Mouse (Mus musculus) kidney, postnatal 0 days (tissue): ENCODE measurements around the gene Pbx1. TPM values are rescaled to one million over a fixed set of nuclear protein-coding genes. Genes with fewer than 3 reads are reported as not detected.

Experiments used
- ATAC-seq: fragments of 200-750 bp; cut with Nextera tagmentation; replicated peaks from 2 replicates; pipeline ENCODE4 v1.8.0; 2017; ENCODE audit warnings: low read depth, moderate number of reproducible peaks, moderate TSS enrichment, moderate library complexity; ENCODE audit not compliant: low FRiP score
- DNase-seq: peaks from one replicate; pipeline ENCODE4 v3.0.0-alpha.2; 2016; ENCODE audit warnings: low spot score
- H3K27ac ChIP-seq: fragments of 300-500 bp; sonication (generic); 2 replicates; pipeline ENCODE4 v1.5.1; 2014; ENCODE audit warnings: mild to moderate bottlenecking
- H3K27me3 ChIP-seq: fragments of 300-500 bp; sonication (generic); 2 replicates; pipeline ENCODE4 v1.6.1; 2014; ENCODE audit warnings: low read length, mixed read lengths; ENCODE audit not compliant: insufficient read depth
- H3K36me3 ChIP-seq: fragments of 300-500 bp; sonication (generic); 2 replicates; pipeline ENCODE4 v1.6.1; 2014; ENCODE audit warnings: low read length, mixed read lengths; ENCODE audit not compliant: insufficient read depth
- H3K4me1 ChIP-seq: fragments of 300-500 bp; sonication (generic); replicated peaks from 2 replicates; pipeline ENCODE4 v1.6.1; 2014; ENCODE audit warnings: antibody characterized with exemption, low read length, mixed read lengths; ENCODE audit not compliant: insufficient read depth
- H3K4me2 ChIP-seq: fragments of 300-500 bp; sonication (generic); 2 replicates; pipeline ENCODE4 v1.6.1; 2014; ENCODE audit warnings: mild to moderate bottlenecking, low read length, moderate library complexity, mixed read lengths
- H3K4me3 ChIP-seq: fragments of 300-500 bp; sonication (generic); replicated peaks from 2 replicates; pipeline ENCODE4 v1.5.1; 2014; ENCODE audit warnings: low read depth, low read length
- H3K9ac ChIP-seq: fragments of 300-500 bp; sonication (generic); 2 replicates; pipeline ENCODE4 v1.6.1; 2014; ENCODE audit warnings: low read depth, low read length
- H3K9me3 ChIP-seq: fragments of 300-500 bp; sonication (generic); replicated peaks from 2 replicates; pipeline ENCODE4 v1.6.1; 2016; ENCODE audit warnings: low read length, inconsistent platforms, mixed read lengths
- CTCF ChIP-seq: IDR thresholded peaks from 2 replicates; pipeline ENCODE4 v1.5.1; 2016; ENCODE audit warnings: antibody characterized with exemption, low read depth, mild to moderate bottlenecking, moderate library complexity
- WGBS: fragments of 180-500 bp; shearing (Covaris S2); extraction: QIAGEN DNeasy Blood & Tissue Kit; methylation state at CpG from one replicate; pipeline ENCODE4 v1.1.7; 2014; 5-methylcytosine and 5-hydroxymethylcytosine counted together
- polyA plus RNA-seq: library from polyadenylated mRNA; unstranded; fragments of >200 nt; fragmentation: Nextera tagmentation; extraction: Ambion mirVana; gene quantifications from 2 replicates; pipeline ENCODE4 v1.2.1, GENCODE M21; 2015

Gene Pbx1
- polyA plus RNA-seq, 1 experiment from 2014 or later, result 55.7 TPM

DNA sequence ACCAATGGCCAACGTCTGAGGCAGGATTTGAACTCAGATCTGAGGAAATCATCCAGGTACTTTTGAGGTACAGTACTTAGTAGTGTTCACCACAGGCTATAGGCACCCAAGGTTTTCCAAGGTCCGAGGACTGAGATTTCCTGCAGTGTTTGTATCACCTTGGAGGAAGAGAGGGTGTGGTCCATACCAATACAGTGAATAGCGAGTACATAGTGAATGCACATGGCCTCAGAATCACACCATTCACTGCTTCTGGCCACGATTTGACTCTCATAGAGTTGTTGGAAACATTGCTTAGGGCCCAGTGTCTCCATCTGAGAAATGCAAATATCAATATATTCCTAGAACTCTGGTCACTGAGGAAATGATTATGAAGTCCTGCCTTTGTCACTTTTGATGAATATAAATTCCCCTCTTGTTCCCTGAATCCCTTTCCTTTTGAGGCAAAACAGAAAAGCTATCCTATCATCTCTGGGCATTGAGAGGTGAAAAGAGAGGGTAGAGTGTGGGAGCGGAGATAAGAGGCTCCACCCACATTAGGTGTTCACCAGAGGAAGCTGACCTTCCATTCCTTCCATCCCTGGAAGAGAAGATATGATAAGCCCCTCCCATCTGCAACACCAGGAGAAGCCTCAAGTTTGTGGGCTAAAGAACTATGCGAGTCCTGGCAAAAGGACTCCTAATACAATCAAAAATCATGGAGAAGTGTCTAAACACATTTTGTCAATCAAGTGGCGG lies 119.2 kb downstream of the Pbx1 start:
- H3K27ac ChIP-seq, result no peak overlapping the region
- no peak overlapping the region for H3K9ac ChIP-seq
- ATAC-seq (no peak), DNase-seq (no peak)
- H3K4me3 ChIP-seq, result no peak overlapping the region
- H3K9me3 ChIP-seq, result no peaks in the 10 kb centered on the region
- 88% methylated on average over 7 of the region's 7 CpGs for WGBS
- H3K4me2 ChIP-seq, result no peak overlapping the region
- H3K4me1 ChIP-seq, result 0 out of 2 replicates have a peak, but pooled peaks cover 3% of the 10 kb centered on the region
- TF ChIP-seq CTCF, result no peak
- H3K36me3 ChIP-seq, result no peaks in the 10 kb centered on the region
- no peaks in the 10 kb centered on the region for H3K27me3 ChIP-seq

DNA sequence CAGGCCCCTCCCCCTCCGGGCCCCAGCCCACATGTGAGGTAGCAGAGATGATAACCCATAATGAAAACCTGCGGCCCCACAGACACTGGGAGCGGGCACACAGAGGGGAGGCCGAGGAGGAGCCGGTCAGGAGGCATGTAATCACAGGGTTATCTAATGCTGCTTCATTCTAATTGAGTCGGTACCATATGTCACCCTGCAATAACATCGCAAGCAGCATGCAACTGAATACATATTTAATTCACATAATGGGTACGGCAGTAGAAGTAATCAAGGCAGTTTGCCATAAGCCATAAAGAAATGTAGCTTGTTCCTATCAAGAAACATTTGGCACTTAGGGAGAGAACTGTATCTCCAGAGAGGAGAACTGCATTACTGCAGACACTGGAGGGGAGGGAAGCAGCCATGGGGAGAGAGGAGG lies 123.0 kb downstream of the Pbx1 start:
- WGBS, result 82% methylated on average over 8 of the region's 8 CpGs
- TF ChIP-seq CTCF, result no peak
- no peaks in the 10 kb centered on the region for H3K9me3 ChIP-seq
- no peaks in the 10 kb centered on the region for H3K36me3 ChIP-seq
- H3K4me2 ChIP-seq, result no peak overlapping the region
- ATAC-seq (no peak), DNase-seq (no peak)
- H3K4me3 ChIP-seq, result no peak overlapping the region
- H3K9ac ChIP-seq, result no peak overlapping the region
- 0 out of 2 replicates have a peak, but pooled peaks cover 3% of the 10 kb centered on the region for H3K4me1 ChIP-seq
- H3K27ac ChIP-seq, result no peak overlapping the region
- H3K27me3 ChIP-seq, result no peaks in the 10 kb centered on the region

DNA sequence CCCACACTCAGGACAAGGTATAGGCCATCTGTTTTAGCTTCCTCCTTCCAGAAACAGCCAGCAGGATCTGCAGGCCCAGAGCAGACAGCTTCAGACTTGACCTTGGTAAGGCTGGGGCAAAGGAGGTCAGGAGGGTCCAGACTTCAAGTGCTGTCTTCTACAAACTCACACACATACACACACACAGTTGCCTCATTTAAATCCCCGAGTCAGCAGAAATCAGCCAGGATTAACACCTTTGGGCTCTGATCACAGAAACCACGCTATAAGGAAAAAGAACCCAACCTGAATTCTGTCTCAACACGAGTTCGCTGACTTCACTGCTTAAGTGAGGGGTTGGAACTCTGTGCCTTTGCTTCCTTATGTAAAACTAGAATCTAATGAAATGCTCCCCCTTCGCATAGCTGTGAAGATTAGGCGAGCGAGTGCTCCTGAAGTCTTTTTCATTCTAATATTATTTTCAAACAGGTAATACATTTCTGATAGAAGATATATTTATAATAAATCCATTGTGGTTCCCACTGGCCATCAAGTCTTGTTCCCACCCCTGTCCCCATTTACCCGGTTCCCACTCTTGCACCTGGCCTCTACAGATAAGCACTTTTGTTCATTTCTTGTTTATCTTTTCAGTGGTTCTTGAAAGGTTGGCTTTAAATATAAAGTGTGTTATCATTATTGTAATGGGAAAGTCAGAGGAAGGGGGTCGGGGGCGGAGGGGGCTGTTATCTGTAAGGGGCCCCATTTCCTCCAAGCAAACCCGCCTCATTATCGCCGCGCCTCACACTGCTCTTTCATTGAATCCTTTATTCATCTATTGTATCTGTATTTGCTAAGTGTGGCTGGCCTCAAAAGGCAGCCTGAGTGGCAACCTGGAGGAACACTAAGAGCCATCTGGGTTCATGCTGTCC lies 124.5 kb downstream of the Pbx1 start:
- no peak for TF ChIP-seq CTCF

DNA sequence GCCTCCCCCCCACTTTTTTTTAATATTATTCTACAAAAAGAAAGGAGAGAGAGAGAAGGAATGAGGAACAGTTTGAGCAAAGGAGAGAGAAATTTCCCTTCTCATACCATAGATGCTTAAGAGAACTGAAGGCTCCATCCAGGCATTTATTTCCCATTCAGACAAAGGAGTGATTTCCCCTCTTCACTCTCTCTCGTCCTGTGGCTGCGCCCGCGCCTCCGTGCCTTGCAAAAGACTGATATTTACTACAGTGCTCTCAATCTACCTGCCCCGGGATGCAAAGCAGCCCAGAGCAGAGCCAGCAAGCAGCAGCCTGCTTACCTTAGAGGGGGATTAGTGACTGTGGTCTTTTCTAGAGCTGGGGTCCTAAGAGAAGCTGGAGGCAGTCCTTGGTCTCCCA lies 131.6 kb downstream of the Pbx1 start:
- Histone ChIP-seq H3K9me3 (no peaks in the 10 kb centered on the region), H3K36me3 (0 out of 2 replicates have a peak, but pooled peaks cover 4% of the 10 kb centered on the region), H3K27ac (no peak overlapping the region), H3K4me1 (no peaks in the 10 kb centered on the region), H3K4me2 (no peak overlapping the region), H3K27me3 (no peaks in the 10 kb centered on the region), H3K4me3 (no peak overlapping the region), H3K9ac (no peak overlapping the region)
- WGBS, result 74% methylated on average over 6 of the region's 6 CpGs
- no peak for TF ChIP-seq CTCF
- DNase-seq (no peak), ATAC-seq (no peak)

More for the DNA sequence above, 124.5 kb downstream of the Pbx1 start:
- no peaks in the 10 kb centered on the region for H3K27me3 ChIP-seq
- H3K27ac ChIP-seq, result no peak overlapping the region
- no peaks in the 10 kb centered on the region for H3K36me3 ChIP-seq
- no peak for ATAC-seq
- no peaks in the 10 kb centered on the region for H3K9me3 ChIP-seq
- no peak for DNase-seq
- 0 out of 2 replicates have a peak, but pooled peaks cover 3% of the 10 kb centered on the region for H3K4me1 ChIP-seq
- no peak overlapping the region for H3K9ac ChIP-seq
- WGBS, result 85% methylated on average over 14 of the region's 14 CpGs
- no peak overlapping the region for H3K4me2 ChIP-seq
- no peak overlapping the region for H3K4me3 ChIP-seq

DNA sequence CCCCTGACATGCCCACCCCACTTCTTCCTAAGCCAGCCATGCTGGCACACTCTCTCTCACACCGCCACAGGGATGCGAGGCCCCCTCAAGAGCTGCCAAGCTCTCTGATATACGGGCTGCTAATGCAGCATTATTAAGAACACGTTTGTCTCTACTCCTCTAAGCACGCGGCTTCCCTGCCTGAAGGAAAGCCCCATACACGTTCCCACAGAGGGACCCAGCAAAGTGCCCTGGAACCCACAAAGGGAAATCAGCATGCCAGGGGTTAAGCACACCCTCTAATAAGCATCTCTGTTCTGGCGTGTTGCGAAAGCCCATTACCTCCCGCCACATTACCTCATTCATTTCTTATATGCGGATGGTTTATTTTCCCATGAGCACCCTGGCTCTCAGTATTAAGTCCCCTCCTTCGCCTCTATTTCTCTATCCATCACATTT lies 132.1 kb downstream of the Pbx1 start:
- 0 out of 2 replicates have a peak, but pooled peaks cover 4% of the 10 kb centered on the region for H3K36me3 ChIP-seq
- H3K4me3 ChIP-seq, result no peak overlapping the region
- 65% methylated on average over 12 of the region's 12 CpGs for WGBS
- ATAC-seq, result no peak
- no peak overlapping the region for H3K9ac ChIP-seq
- H3K4me1 ChIP-seq, result no peaks in the 10 kb centered on the region
- no peak for DNase-seq
- H3K27me3 ChIP-seq, result no peaks in the 10 kb centered on the region
- H3K27ac ChIP-seq, result no peak overlapping the region
- no peak for TF ChIP-seq CTCF
- H3K4me2 ChIP-seq, result no peak overlapping the region
- H3K9me3 ChIP-seq, result no peaks in the 10 kb centered on the region

DNA sequence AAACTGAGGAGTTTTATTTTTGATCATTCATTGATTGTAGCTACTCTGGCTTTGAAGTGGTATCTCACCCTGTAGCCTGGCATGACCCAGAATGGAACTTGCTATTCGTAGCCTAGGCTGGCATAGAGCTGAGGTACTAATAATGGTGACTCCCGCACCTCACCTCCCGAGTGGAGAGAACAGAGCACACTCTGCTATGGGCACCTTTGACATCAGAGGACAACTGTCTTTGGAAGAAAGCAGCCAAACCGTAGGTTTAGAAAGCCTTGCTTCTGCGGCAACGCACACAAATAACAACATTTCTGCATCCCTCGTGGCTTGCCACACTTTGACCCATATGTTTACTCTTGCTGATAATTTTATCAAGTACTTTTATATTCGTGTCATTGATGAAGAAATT lies 132.9 kb downstream of the Pbx1 start:
- no peaks in the 10 kb centered on the region for H3K4me1 ChIP-seq
- TF ChIP-seq CTCF, result no peak
- H3K36me3 ChIP-seq, result 0 out of 2 replicates have a peak, but pooled peaks cover 4% of the 10 kb centered on the region
- no peaks in the 10 kb centered on the region for H3K27me3 ChIP-seq
- ATAC-seq (no peak), DNase-seq (no peak)
- no peak overlapping the region for H3K27ac ChIP-seq
- H3K4me2 ChIP-seq, result no peak overlapping the region
- 75% methylated on average over 8 of the region's 8 CpGs for WGBS
- H3K9me3 ChIP-seq, result no peaks in the 10 kb centered on the region
- no peak overlapping the region for H3K4me3 ChIP-seq
- H3K9ac ChIP-seq, result no peak overlapping the region
